Mouse (Mus musculus) kidney, embryonic 14.5 days (tissue): ENCODE data around the gene Spo11. TPM values are rescaled to one million over a fixed set of nuclear protein-coding genes. Genes with fewer than 3 reads are reported as not detected.

Source experiments
- ATAC-seq: fragments of 200-750 bp; cut with Nextera tagmentation; 2 replicates; pipeline ENCODE4 v1.8.0; 2017; ENCODE audit warnings: moderate number of reproducible peaks, mild to moderate bottlenecking, moderate TSS enrichment, moderate library complexity; ENCODE audit not compliant: low FRiP score, low TSS enrichment
- H3K27ac ChIP-seq: fragments of 300-500 bp; sonication (generic); 2 replicates; pipeline ENCODE4 v1.5.1; 2014; ENCODE audit warnings: low read depth, mild to moderate bottlenecking, low read length, moderate library complexity, mixed read lengths
- H3K27me3 ChIP-seq: fragments of 300-500 bp; sonication (generic); 2 replicates; pipeline ENCODE4 v1.6.1; 2014; ENCODE audit warnings: mild to moderate bottlenecking, low read length; ENCODE audit not compliant: control insufficient read depth, insufficient read depth
- H3K36me3 ChIP-seq: fragments of 300-500 bp; sonication (generic); 2 replicates; pipeline ENCODE4 v1.6.1; 2014; ENCODE audit warnings: low read length, mixed read lengths; ENCODE audit not compliant: control insufficient read depth, insufficient read depth
- H3K4me1 ChIP-seq: fragments of 300-500 bp; sonication (generic); 2 replicates; pipeline ENCODE4 v1.6.1; 2014; ENCODE audit warnings: low read length, mixed read lengths; ENCODE audit not compliant: control insufficient read depth, insufficient read depth
- H3K4me2 ChIP-seq: fragments of 300-500 bp; sonication (generic); replicated peaks from 2 replicates; pipeline ENCODE4 v1.6.1; 2014; ENCODE audit warnings: low read depth, mild to moderate bottlenecking, low read length
- H3K4me3 ChIP-seq: fragments of 300-500 bp; sonication (generic); 2 replicates; pipeline ENCODE4 v1.5.1; 2014; ENCODE audit warnings: mild to moderate bottlenecking, low read length
- H3K9ac ChIP-seq: fragments of 300-500 bp; sonication (generic); 2 replicates; pipeline ENCODE4 v1.6.1; 2014; ENCODE audit warnings: low read depth, mild to moderate bottlenecking, low read length, moderate library complexity
- H3K9me3 ChIP-seq: fragments of 300-500 bp; sonication (generic); 2 replicates; pipeline ENCODE4 v1.6.1; 2016; ENCODE audit warnings: low read length; ENCODE audit not compliant: control insufficient read depth
- WGBS: fragments of 180-500 bp; shearing (Covaris S2); extraction: QIAGEN DNeasy Blood & Tissue Kit; methylation state at CpG from one replicate; pipeline ENCODE4 v1.1.7; 2014; 5-methylcytosine and 5-hydroxymethylcytosine counted together
- polyA plus RNA-seq: library from polyadenylated mRNA; unstranded; fragments of >200 nt; fragmentation: Nextera tagmentation; extraction: Ambion mirVana; gene quantifications from 2 replicates; pipeline ENCODE4 v1.2.1, GENCODE M21; 2014

The Spo11 gene
- polyA plus RNA-seq, 1 experiment from 2014 or later: 0.34 TPM

DNA sequence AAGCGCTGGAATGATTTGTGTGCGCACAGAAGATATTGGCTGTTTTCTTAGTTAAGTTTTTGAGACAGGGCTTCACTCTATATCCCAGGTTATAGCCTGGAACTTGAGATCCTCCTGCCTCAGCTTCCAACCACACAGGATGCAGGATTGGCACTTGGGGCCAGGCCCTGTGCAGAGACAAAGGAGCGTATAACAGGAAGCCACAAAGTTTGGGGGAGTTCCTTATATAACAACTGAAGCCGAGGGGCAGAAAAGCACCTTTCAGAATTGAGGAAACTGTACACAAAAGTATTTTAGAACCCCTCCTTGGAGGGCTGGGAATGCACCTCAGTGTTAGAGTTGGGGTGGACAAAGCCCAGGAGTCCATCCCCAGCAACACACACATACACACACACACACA, 61.5 kb downstream of the Spo11 start:
- Histone ChIP-seq H3K9me3 (no peaks in the 10 kb centered on the region), H3K4me1 (peaks cover 6% of the 10 kb centered on the region; the same call in 1 of the 2 replicates), H3K4me3 (no peak overlapping the region), H3K27me3 (no peaks in the 10 kb centered on the region), H3K36me3 (peaks cover 14% of the 10 kb centered on the region), H3K9ac (no peak overlapping the region), H3K27ac (no peak overlapping the region), H3K4me2 (no peak overlapping the region)
- ATAC-seq: no peak
- 89% methylated on average over 4 of the region's 4 CpGs for WGBS

DNA sequence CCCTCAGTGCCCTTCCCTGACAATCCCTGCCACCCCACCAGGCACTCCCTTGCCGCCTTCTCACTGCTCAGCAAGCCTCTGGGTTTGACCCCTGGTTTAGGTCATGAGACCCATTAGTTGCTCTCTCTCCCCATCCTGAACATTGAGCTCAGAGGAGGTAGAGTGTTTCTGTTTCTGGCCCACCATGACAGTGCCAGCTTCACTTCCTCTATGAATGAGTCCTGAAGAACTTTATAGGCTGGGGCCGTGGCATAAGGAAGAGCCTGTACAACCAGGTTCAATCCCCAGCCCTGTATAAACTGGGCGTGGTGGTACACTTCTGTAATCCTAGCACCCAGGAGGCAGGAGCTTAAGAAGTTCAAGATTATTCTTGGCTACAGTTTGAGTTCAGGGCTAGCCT, 63.3 kb downstream of the Spo11 start:
- no peak overlapping the region for H3K9ac ChIP-seq
- no peak overlapping the region for H3K4me2 ChIP-seq
- H3K36me3 ChIP-seq: no peaks in the 10 kb centered on the region
- no peak for ATAC-seq
- WGBS: 89% methylated on average over 3 of the region's 3 CpGs
- no peak overlapping the region for H3K4me3 ChIP-seq
- H3K9me3 ChIP-seq: no peaks in the 10 kb centered on the region
- H3K27me3 ChIP-seq: no peaks in the 10 kb centered on the region
- H3K27ac ChIP-seq: no peak overlapping the region
- peaks cover 6% of the 10 kb centered on the region; the same call in 1 of the 2 replicates for H3K4me1 ChIP-seq

DNA sequence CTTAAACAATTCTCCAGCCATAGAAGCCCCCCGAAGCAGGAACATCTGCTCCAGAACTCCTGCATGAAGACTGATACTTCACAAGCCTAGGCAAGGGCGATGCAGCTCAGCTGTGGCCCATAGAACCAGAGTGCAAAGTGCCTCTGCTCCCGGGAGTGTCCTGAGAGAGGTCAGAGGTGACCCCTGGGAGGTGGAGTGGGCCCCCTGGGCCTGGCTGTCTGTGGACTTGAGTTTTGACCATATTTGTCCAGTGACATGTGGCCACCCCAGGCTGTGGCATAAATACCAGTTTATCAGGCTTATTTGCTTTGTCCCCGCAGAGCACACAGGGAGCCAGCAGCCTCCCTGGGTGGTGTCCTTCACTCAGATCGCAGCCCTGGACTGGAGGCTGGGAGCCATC, 63.7 kb downstream of the Spo11 start:
- H3K36me3 ChIP-seq: no peaks in the 10 kb centered on the region
- no peak overlapping the region for H3K27ac ChIP-seq
- H3K4me3 ChIP-seq: no peak overlapping the region
- no peak for ATAC-seq
- 50% methylated on average over 5 of the region's 5 CpGs for WGBS
- H3K4me2 ChIP-seq: no peak overlapping the region
- no peak overlapping the region for H3K9ac ChIP-seq
- no peaks in the 10 kb centered on the region for H3K9me3 ChIP-seq
- peaks cover 9% of the 10 kb centered on the region for H3K4me1 ChIP-seq
- H3K27me3 ChIP-seq: no peaks in the 10 kb centered on the region

DNA sequence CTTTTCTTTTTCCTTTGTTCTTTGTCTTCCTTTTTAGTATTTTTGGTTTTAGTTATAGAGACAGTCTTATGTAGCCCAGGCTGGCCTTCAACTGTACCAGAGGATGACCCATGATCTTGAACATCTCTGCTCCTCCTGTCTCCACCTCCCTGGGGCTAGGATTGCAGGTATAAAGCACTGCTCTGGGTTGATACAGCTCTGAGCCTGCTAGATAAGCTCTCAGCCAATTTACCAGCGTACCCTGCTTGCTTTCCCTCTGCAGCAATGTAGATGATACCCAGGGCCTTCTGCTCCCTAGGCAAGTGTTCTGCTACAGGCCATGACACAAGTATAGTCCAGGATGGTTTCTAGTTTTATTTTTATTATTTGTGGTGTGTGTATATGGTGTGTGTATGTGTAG, 64.4 kb downstream of the Spo11 start:
- no peaks in the 10 kb centered on the region for H3K36me3 ChIP-seq
- no peak overlapping the region for H3K27ac ChIP-seq
- H3K9me3 ChIP-seq: no peaks in the 10 kb centered on the region
- H3K4me1 ChIP-seq: peaks cover 15% of the 10 kb centered on the region
- H3K4me2 ChIP-seq: no peak overlapping the region
- no peak for ATAC-seq
- 79% methylated on average over 1 of the region's 1 CpGs for WGBS
- H3K27me3 ChIP-seq: no peaks in the 10 kb centered on the region
- H3K4me3 ChIP-seq: no peak overlapping the region
- H3K9ac ChIP-seq: no peak overlapping the region

DNA sequence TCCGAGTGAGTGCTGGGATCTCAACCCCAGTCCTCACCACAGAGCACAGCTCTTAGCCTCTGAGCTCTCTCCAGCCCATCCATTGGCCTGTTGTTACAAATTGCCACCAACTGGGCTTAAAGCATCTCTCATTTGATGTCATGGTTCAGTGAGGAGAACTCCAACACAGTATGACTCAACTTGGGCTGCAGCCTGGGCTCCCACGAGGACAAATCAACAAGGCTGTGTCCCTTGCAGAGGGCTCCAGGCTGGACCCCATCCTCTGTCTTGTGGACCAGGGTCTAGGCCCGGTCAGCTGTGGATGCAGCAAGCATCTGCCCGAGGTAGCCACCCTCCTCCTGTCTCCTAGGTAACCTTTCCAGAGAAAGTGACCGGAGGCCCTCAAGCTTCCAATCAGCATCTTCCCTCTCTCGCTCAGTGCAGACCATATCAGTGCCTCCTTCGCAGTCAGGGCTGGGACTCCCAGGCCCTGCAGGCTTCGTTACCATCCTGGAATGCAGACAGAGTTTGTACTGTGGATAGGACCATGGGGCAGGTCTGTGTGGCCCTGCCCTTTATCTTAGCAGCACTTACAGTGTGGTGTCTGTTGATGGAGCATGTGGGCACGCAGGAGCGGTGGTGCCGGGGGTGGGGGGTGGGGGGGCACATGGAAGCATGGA, 65.1 kb downstream of the Spo11 start:
- no peak overlapping the region for H3K27ac ChIP-seq
- peaks cover 21% of the 10 kb centered on the region for H3K4me1 ChIP-seq
- H3K27me3 ChIP-seq: no peaks in the 10 kb centered on the region
- no peak overlapping the region for H3K9ac ChIP-seq
- no peaks in the 10 kb centered on the region for H3K9me3 ChIP-seq
- H3K4me3 ChIP-seq: no peak overlapping the region
- ATAC-seq: peak; percentile 78
- H3K4me2 ChIP-seq: no peak overlapping the region
- WGBS: 59% methylated on average over 11 of the region's 11 CpGs
- no peaks in the 10 kb centered on the region for H3K36me3 ChIP-seq

Other genes starting within 250 kb of the Spo11 start
- gene Bmp7, start 37.4 kb upstream of the Spo11 start, polyA plus RNA-seq: 49.3 and 54.2 TPM in 2 replicates
- 131 and 155 TPM in 2 replicates for gene Rae1, start 22.4 kb downstream of the Spo11 start, polyA plus RNA-seq
- gene Rbm38, start 42.8 kb downstream of the Spo11 start, polyA plus RNA-seq: 41.3 and 42.6 TPM in 2 replicates
- gene Ctcfl, start 141.8 kb downstream of the Spo11 start, polyA plus RNA-seq: 0.07 and 0.08 TPM in 2 replicates
- gene Pck1, start 175.3 kb downstream of the Spo11 start, polyA plus RNA-seq: 0.60 and 3.0 TPM in 2 replicates
- gene Zbp1, start 241.2 kb downstream of the Spo11 start, polyA plus RNA-seq: 0.26 TPM in 1 of 2 replicates, not detected in the other